Mouse (Mus musculus) lung, adult 2 months (tissue): ENCODE data around the gene Myo15b.

Source experiments
- CTCF ChIP-seq: fragments of 200-500 bp; IDR thresholded peaks from 2 replicates; pipeline ENCODE4 v1.5.1; 2011; ENCODE audit warnings: mild to moderate bottlenecking, low read length, control low read depth; ENCODE audit not compliant: insufficient read depth
- POLR2A ChIP-seq: fragments of 200-500 bp; IDR thresholded peaks from 2 replicates; pipeline ENCODE4 v1.6.1; 2011; ENCODE audit warnings: low read depth, mild to moderate bottlenecking, control low read depth, low read length, borderline replicate concordance; ENCODE audit errors: extremely low read depth

- TF ChIP-seq POLR2A (no peak), CTCF (no peak)
Measured at GRCm38 (mm10) chr11:115901338-115902161, 43.3 kb downstream of the Myo15b start.
